In the genomic region with DNA sequence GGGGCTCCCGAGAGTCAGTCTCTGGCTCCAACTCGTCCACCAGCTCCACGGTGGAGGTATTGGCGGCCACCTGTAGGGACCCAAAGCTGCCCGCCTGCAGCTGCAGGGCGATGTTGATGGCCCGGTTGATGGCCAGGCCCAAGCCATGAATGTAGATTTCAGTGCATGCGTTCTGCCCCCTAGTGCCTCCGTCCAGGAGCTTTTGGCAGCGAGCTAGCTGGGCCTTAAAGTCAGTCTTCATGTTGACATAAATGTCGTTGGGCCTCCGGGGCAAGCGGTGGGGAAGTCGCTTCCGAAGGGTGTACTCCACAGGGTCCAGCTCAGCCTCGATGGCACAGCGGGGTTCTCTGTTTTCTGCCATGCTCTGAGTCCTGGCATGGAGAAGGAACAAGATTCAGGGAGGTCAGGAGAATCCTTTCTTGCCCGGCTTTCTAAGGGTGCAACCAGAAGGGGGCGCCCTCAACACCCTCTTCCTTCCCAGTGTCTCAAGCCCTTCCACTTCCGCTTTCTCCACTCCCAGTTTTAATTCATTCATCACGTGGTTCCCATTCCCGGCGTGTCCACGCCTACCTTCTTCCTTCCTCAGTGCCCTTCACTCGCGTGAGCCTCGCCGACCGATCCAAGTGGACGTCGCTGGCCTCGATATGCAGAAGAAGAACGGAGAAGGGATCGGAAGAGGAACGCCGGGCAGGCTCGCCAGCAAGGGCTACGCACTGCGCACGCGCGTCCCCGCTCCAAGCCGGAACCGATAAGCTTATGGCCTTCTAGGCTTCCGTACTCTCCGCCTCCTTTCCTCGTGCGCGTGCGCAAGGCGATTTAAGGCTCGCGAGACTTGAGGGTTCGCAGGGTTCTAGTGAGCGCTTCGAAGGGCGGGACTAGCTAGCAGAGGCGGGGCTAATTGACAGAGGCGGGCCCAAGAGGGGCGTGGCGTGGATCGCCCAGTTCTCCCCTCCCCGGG, we compare ENCODE assay signal across 8 mouse cellular contexts. TPM values are rescaled to one million over a fixed set of nuclear protein-coding genes. Genes with fewer than 3 reads are reported as not detected.
DNase-seq lines count a peak whose midpoint lies in the region; ATAC-seq lines count a peak whose summit lies in the region.

Gene Pop7 (minus strand): TSS at position 810 of the 958 bp plus-strand sequence.

- no peaks in the 10 kb centered on the region for H3K27me3 ChIP-seq in hindbrain, embryonic 12.5 days

- peak within 1 kb of the TSS; percentile 97 for H3K27ac ChIP-seq in hindbrain, embryonic 12.5 days

- H3K9ac ChIP-seq in hindbrain, embryonic 12.5 days = peak within 1 kb of the TSS; percentile 80

- DNase-seq in NIH3T3 (ENCODE audit: low read depth) = peak; percentile 100
- DNase-seq in cerebellum, postnatal 10 days = peak; percentile 99 to 100
- peak; percentile 99 to 100 for DNase-seq in frontal cortex, postnatal 10 days (ENCODE audit: low spot score in 2 of 2)
- peak; percentile 100 for DNase-seq in layer of hippocampus, postnatal 14 days (ENCODE audit: low spot score in 2 of 2)
- DNase-seq in lung, postnatal 14 days = peak; percentile 100
- peak; percentile 100 for DNase-seq in retina, adult 2 months (ENCODE audit: low read depth, low spot score)
- DNase-seq in thymus, postnatal 36 days = peak; percentile 100

- H3K4me1 ChIP-seq in hindbrain, embryonic 12.5 days = peaks cover 17% of the 10 kb centered on the region

- peaks cover 6% of the 10 kb centered on the region for H3K36me3 ChIP-seq in hindbrain, embryonic 12.5 days

- ATAC-seq in hindbrain, embryonic 12.5 days (ENCODE audit: low FRiP score) = peak; percentile 94

- WGBS in hindbrain, embryonic 12.5 days = 2% methylated on average over 64 of the region's 64 CpGs

- peak within 1 kb of the TSS; percentile 87 for H3K4me2 ChIP-seq in hindbrain, embryonic 12.5 days (replicated peaks)

- peak within 1 kb of the TSS; percentile 65 for H3K4me3 ChIP-seq in hindbrain, embryonic 12.5 days

- no peaks in the 10 kb centered on the region for H3K9me3 ChIP-seq in hindbrain, embryonic 12.5 days (replicated peaks)

RNA-seq across cellular contexts. Expression of gene Pop7, which starts in this region (rescaled TPM):
- 60.7 and 61.3 TPM in 2 replicates for polyA plus RNA-seq in hindbrain, embryonic 12.5 days (2016; fragmentation: Nextera tagmentation; extraction: Ambion mirVana)
- total RNA-seq in layer of hippocampus, postnatal 14 days (2021) = 10 to 100 TPM; 32.9 to 37.1 TPM

Comparison
In these comparisons a context has a peak if more than half of its experiments do, and no peak if none do; other contexts are left out.
1. Peak in every context shown above with its lines: DNase-seq, ATAC-seq, H3K4me3 ChIP-seq and H3K27ac ChIP-seq.